Mouse (Mus musculus): Measurements from ENCODE around the gene C2cd5.

DNA sequence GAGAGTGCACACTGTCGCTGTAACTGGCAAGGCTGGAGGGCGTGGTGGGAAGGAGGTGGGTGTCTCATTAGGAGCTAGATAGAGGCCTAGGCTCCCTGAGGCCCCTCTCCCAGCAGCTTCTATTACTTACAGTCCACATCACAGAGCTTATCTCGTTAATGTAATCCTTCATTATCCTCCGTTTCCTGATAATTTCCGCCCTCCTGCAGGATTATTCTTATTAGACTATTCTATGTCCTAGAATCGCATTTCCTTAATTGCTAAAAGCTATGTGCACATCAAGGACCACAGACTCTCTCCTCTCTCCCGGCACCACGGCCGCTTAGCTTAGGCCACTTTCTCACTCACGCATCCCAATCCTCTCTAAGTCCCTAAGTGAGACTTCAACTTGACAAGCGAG, 4.8 kb downstream of the C2cd5 start:
- TF ChIP-seq CTCF (IDR thresholded peaks at IDR 0.05; ENCODE audit: insufficient read depth, low read length) (no peak), POLR2A (IDR thresholded peaks at IDR 0.05; ENCODE audit: borderline replicate concordance, extremely low read depth, low read depth, low read length) (no peak)

Data from lung, adult 2 months (tissue).